Mouse (Mus musculus): ENCODE measurements around the gene Sorcs2. TPM values are rescaled to one million over a fixed set of nuclear protein-coding genes. Genes with fewer than 3 reads are reported as not detected.
A peak's percentile ranks its signal among the peaks of the same experiment; 100 is the strongest.

Gene Sorcs2
- total and polyA plus RNA-seq, 2 experiments = 0.09 to 0.12 TPM

DNA sequence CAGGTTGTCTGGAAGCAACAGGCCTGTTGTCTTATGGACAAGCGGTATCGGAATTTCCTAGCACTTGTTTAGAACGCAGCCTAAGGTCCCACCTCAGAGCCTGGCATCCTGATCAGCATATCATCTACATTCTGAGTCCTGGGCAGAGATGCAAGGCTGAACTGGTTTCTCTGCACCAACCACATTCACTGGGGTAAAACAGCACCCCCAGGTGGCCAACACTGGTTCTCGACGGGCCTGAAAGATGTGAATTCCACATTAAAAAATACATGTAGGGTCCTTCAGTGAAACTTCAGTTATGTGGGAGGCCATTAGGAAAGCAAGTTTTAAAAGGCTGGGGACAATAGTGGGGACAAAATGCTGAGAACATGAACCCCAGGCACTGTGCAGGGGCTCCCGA is 174.2 kb downstream of the Sorcs2 start:
- WGBS = 64% methylated on average over 6 of the region's 6 CpGs
- DNase-seq (ENCODE audit: extremely low read depth, low read depth, low spot score) = peak; percentile 29
- no peak for TF ChIP-seq POLR2A (IDR thresholded peaks at IDR 0.05; ENCODE audit: extremely low read depth, insufficient read depth, low read length)
- TF ChIP-seq CTCF (IDR thresholded peaks at IDR 0.05; ENCODE audit: low read depth, low read length) = peak; percentile 74

GRCm38 (mm10) chr5:36220626-36221025 is 177.3 kb downstream of the Sorcs2 start:
- TF ChIP-seq POLR2A (IDR thresholded peaks at IDR 0.05; ENCODE audit: extremely low read depth, insufficient read depth, low read length) (no peak), CTCF (IDR thresholded peaks at IDR 0.05; ENCODE audit: low read depth, low read length) (no peak)

More for the DNA sequence above, 174.2 kb downstream of the Sorcs2 start:
- Histone ChIP-seq H3K27me3 (ENCODE audit: control insufficient read depth, insufficient read depth, low read length) (no peaks in the 10 kb centered on the region), H3K4me3 (ENCODE audit: insufficient read depth, low read depth, low read length) (no peak overlapping the region), H3K9ac (ENCODE audit: low read depth, low read length) (no peak overlapping the region), H3K36me3 (ENCODE audit: control insufficient read depth, insufficient read depth, low read length) (no peaks in the 10 kb centered on the region), H3K4me1 (ENCODE audit: control insufficient read depth, insufficient read depth, low read length) (no peaks in the 10 kb centered on the region), H3K79me2 (ENCODE audit: control insufficient read depth, insufficient read depth, low read length) (no peaks in the 10 kb centered on the region), H3K27ac (replicated peaks; ENCODE audit: insufficient read depth, low read depth, low read length) (no peak overlapping the region)

DNA sequence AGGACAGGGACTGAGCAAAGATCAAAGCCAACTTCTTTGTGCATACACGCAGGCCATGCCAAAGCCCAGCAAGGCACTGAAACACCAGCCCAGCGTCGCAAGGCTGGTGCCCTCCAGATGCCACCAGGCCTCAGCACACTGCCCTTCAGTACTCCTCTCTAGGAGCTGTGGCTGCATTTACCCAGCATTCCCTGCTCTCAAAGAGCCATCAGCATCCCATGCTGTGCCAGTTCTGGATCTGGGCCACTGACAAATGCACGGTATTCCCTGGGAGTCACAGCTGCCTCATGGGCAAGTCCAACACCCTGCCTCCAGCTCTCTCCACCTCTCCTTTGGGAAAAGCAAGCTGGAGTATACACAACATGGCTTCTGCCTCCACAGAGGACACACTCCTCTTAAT is 177.8 kb downstream of the Sorcs2 start:
- no peak for TF ChIP-seq POLR2A (IDR thresholded peaks at IDR 0.05; ENCODE audit: extremely low read depth, insufficient read depth, low read length)
- TF ChIP-seq CTCF (IDR thresholded peaks at IDR 0.05; ENCODE audit: low read depth, low read length) = no peak
- H3K4me1 ChIP-seq (ENCODE audit: control insufficient read depth, insufficient read depth, low read length) = no peaks in the 10 kb centered on the region
- no peak overlapping the region for H3K9ac ChIP-seq (ENCODE audit: low read depth, low read length)
- no peak overlapping the region for H3K27ac ChIP-seq (replicated peaks; ENCODE audit: insufficient read depth, low read depth, low read length)
- no peak overlapping the region for H3K4me3 ChIP-seq (ENCODE audit: insufficient read depth, low read depth, low read length)
- no peaks in the 10 kb centered on the region for H3K79me2 ChIP-seq (ENCODE audit: control insufficient read depth, insufficient read depth, low read length)
- WGBS = 89% methylated on average over 4 of the region's 4 CpGs
- no peak for DNase-seq (ENCODE audit: extremely low read depth, low read depth, low spot score)
- H3K36me3 ChIP-seq (ENCODE audit: control insufficient read depth, insufficient read depth, low read length) = no peaks in the 10 kb centered on the region
- no peaks in the 10 kb centered on the region for H3K27me3 ChIP-seq (ENCODE audit: control insufficient read depth, insufficient read depth, low read length)

More at GRCm38 (mm10) chr5:36220626-36221025, 177.3 kb downstream of the Sorcs2 start:
- no peak overlapping the region for H3K27ac ChIP-seq (replicated peaks; ENCODE audit: insufficient read depth, low read depth, low read length)
- no peak for DNase-seq (ENCODE audit: extremely low read depth, low read depth, low spot score)
- H3K79me2 ChIP-seq (ENCODE audit: control insufficient read depth, insufficient read depth, low read length) = no peaks in the 10 kb centered on the region
- H3K4me1 ChIP-seq (ENCODE audit: control insufficient read depth, insufficient read depth, low read length) = no peaks in the 10 kb centered on the region
- no peak overlapping the region for H3K4me3 ChIP-seq (ENCODE audit: insufficient read depth, low read depth, low read length)
- no peaks in the 10 kb centered on the region for H3K36me3 ChIP-seq (ENCODE audit: control insufficient read depth, insufficient read depth, low read length)
- H3K27me3 ChIP-seq (ENCODE audit: control insufficient read depth, insufficient read depth, low read length) = no peaks in the 10 kb centered on the region
- WGBS = 82% methylated on average over 6 of the region's 6 CpGs
- H3K9ac ChIP-seq (ENCODE audit: low read depth, low read length) = no peak overlapping the region

- H3K79me2 ChIP-seq (ENCODE audit: control insufficient read depth, insufficient read depth, low read length) = no peaks in the 10 kb centered on the region
- no peak overlapping the region for H3K4me3 ChIP-seq (ENCODE audit: insufficient read depth, low read depth, low read length)
- no peaks in the 10 kb centered on the region for H3K27me3 ChIP-seq (ENCODE audit: control insufficient read depth, insufficient read depth, low read length)
- WGBS = 87% methylated on average over 10 of the region's 10 CpGs
- H3K36me3 ChIP-seq (ENCODE audit: control insufficient read depth, insufficient read depth, low read length) = no peaks in the 10 kb centered on the region
- no peak for TF ChIP-seq POLR2A (IDR thresholded peaks at IDR 0.05; ENCODE audit: extremely low read depth, insufficient read depth, low read length)
- no peak for TF ChIP-seq CTCF (IDR thresholded peaks at IDR 0.05; ENCODE audit: low read depth, low read length)
- no peak overlapping the region for H3K9ac ChIP-seq (ENCODE audit: low read depth, low read length)
- no peak overlapping the region for H3K27ac ChIP-seq (replicated peaks; ENCODE audit: insufficient read depth, low read depth, low read length)
- H3K4me1 ChIP-seq (ENCODE audit: control insufficient read depth, insufficient read depth, low read length) = no peaks in the 10 kb centered on the region
- DNase-seq (ENCODE audit: extremely low read depth, low read depth, low spot score) = no peak
These were observed 184.6 kb downstream of the Sorcs2 start for GRCm38 (mm10) chr5:36213310-36213709.

- Histone ChIP-seq H3K36me3 (ENCODE audit: control insufficient read depth, insufficient read depth, low read length) (no peaks in the 10 kb centered on the region), H3K9ac (ENCODE audit: low read depth, low read length) (no peak overlapping the region), H3K27me3 (ENCODE audit: control insufficient read depth, insufficient read depth, low read length) (no peaks in the 10 kb centered on the region), H3K79me2 (ENCODE audit: control insufficient read depth, insufficient read depth, low read length) (no peaks in the 10 kb centered on the region), H3K27ac (replicated peaks; ENCODE audit: insufficient read depth, low read depth, low read length) (no peak overlapping the region), H3K4me3 (ENCODE audit: insufficient read depth, low read depth, low read length) (no peak overlapping the region), H3K4me1 (ENCODE audit: control insufficient read depth, insufficient read depth, low read length) (no peaks in the 10 kb centered on the region)
- WGBS = 91% methylated on average over 3 of the region's 3 CpGs
- TF ChIP-seq CTCF (IDR thresholded peaks at IDR 0.05; ENCODE audit: low read depth, low read length) = no peak
- TF ChIP-seq POLR2A (IDR thresholded peaks at IDR 0.05; ENCODE audit: extremely low read depth, insufficient read depth, low read length) = no peak
- DNase-seq (ENCODE audit: extremely low read depth, low read depth, low spot score) = no peak
These were observed 189.1 kb downstream of the Sorcs2 start for GRCm38 (mm10) chr5:36208803-36209202.

GRCm38 (mm10) chr5:36205397-36205796 is 192.5 kb downstream of the Sorcs2 start:
- no peak for TF ChIP-seq POLR2A (IDR thresholded peaks at IDR 0.05; ENCODE audit: extremely low read depth, insufficient read depth, low read length)
- no peak for TF ChIP-seq CTCF (IDR thresholded peaks at IDR 0.05; ENCODE audit: low read depth, low read length)
- WGBS = 62% methylated on average over 11 of the region's 11 CpGs

More at GRCm38 (mm10) chr5:36205397-36205796, 192.5 kb downstream of the Sorcs2 start:
- H3K36me3 ChIP-seq (ENCODE audit: control insufficient read depth, insufficient read depth, low read length) = no peaks in the 10 kb centered on the region
- H3K4me1 ChIP-seq (ENCODE audit: control insufficient read depth, insufficient read depth, low read length) = no peaks in the 10 kb centered on the region
- no peak overlapping the region for H3K27ac ChIP-seq (replicated peaks; ENCODE audit: insufficient read depth, low read depth, low read length)
- no peak for DNase-seq (ENCODE audit: extremely low read depth, low read depth, low spot score)
- no peaks in the 10 kb centered on the region for H3K79me2 ChIP-seq (ENCODE audit: control insufficient read depth, insufficient read depth, low read length)
- H3K4me3 ChIP-seq (ENCODE audit: insufficient read depth, low read depth, low read length) = no peak overlapping the region
- no peak overlapping the region for H3K9ac ChIP-seq (ENCODE audit: low read depth, low read length)
- no peaks in the 10 kb centered on the region for H3K27me3 ChIP-seq (ENCODE audit: control insufficient read depth, insufficient read depth, low read length)

All from liver, adult 2 months (tissue).